Mouse (Mus musculus) lung, postnatal 0 days (tissue): Measurements from ENCODE around the gene Eif4a1. TPM values are rescaled to one million over a fixed set of nuclear protein-coding genes. Genes with fewer than 3 reads are reported as not detected.
"Not testable (repeated sequence)": the region's sequence is repeated elsewhere in the genome, so short reads cannot be mapped to it uniquely, and the experiment has no call there.

Experiments used
- ATAC-seq: fragments of 200-750 bp; cut with Nextera tagmentation; 2 replicates; pipeline ENCODE4 v1.8.0; 2017; ENCODE audit warnings: moderate library complexity
- DNase-seq: peaks from one replicate; pipeline ENCODE4 v3.0.0-alpha.2; 2016; ENCODE audit warnings: low spot score
- H3K27ac ChIP-seq: fragments of 300-500 bp; sonication (generic); 2 replicates; pipeline ENCODE4 v1.5.1; 2014; ENCODE audit warnings: antibody characterized with exemption, mild to moderate bottlenecking, low read length, mixed read lengths
- H3K27me3 ChIP-seq: fragments of 300-500 bp; sonication (generic); replicated peaks from 2 replicates; pipeline ENCODE4 v1.6.1; 2014; ENCODE audit warnings: low read length, mixed read lengths; ENCODE audit not compliant: insufficient read depth
- H3K36me3 ChIP-seq: fragments of 300-500 bp; sonication (generic); 2 replicates; pipeline ENCODE4 v1.6.1; 2014; ENCODE audit warnings: low read length, mixed read lengths; ENCODE audit not compliant: insufficient read depth
- H3K4me1 ChIP-seq: fragments of 300-500 bp; sonication (generic); 2 replicates; pipeline ENCODE4 v1.6.1; 2014; ENCODE audit warnings: antibody characterized with exemption, low read depth, low read length, mixed read lengths; ENCODE audit not compliant: insufficient read depth
- H3K4me2 ChIP-seq: fragments of 300-500 bp; sonication (generic); replicated peaks from 2 replicates; pipeline ENCODE4 v1.6.1; 2014; ENCODE audit warnings: low read depth, mild to moderate bottlenecking, low read length, moderate library complexity, mixed read lengths
- H3K4me3 ChIP-seq: fragments of 300-500 bp; sonication (generic); 2 replicates; pipeline ENCODE4 v1.5.1; 2014; ENCODE audit warnings: low read depth, low read length
- H3K9ac ChIP-seq: fragments of 300-500 bp; sonication (generic); replicated peaks from 2 replicates; pipeline ENCODE4 v1.6.1; 2014; ENCODE audit warnings: low read depth, mild to moderate bottlenecking
- H3K9me3 ChIP-seq: fragments of 300-500 bp; sonication (generic); 2 replicates; pipeline ENCODE4 v1.6.1; 2016; ENCODE audit warnings: low read length, mixed read lengths
- CTCF ChIP-seq: IDR thresholded peaks from 2 replicates; pipeline ENCODE4 v1.5.1; 2016; ENCODE audit warnings: antibody characterized with exemption, mild to moderate bottlenecking
- EP300 ChIP-seq: IDR thresholded peaks from 2 replicates; pipeline ENCODE4 v1.6.1; 2016; ENCODE audit warnings: antibody characterized with exemption, mild to moderate bottlenecking, control low read depth
- WGBS: fragments of 180-500 bp; shearing (Covaris S2); extraction: QIAGEN DNeasy Blood & Tissue Kit; methylation state at CpG from one replicate; pipeline ENCODE4 v1.1.7; 2014; 5-methylcytosine and 5-hydroxymethylcytosine counted together
- polyA plus RNA-seq: library from polyadenylated mRNA; unstranded; fragments of >200 nt; fragmentation: Nextera tagmentation; extraction: Ambion mirVana; gene quantifications from 2 replicates; pipeline ENCODE4 v1.2.1, GENCODE M21; 2015

Gene Eif4a1
- polyA plus RNA-seq, 1 experiment from 2014 or later = 286 TPM

DNA sequence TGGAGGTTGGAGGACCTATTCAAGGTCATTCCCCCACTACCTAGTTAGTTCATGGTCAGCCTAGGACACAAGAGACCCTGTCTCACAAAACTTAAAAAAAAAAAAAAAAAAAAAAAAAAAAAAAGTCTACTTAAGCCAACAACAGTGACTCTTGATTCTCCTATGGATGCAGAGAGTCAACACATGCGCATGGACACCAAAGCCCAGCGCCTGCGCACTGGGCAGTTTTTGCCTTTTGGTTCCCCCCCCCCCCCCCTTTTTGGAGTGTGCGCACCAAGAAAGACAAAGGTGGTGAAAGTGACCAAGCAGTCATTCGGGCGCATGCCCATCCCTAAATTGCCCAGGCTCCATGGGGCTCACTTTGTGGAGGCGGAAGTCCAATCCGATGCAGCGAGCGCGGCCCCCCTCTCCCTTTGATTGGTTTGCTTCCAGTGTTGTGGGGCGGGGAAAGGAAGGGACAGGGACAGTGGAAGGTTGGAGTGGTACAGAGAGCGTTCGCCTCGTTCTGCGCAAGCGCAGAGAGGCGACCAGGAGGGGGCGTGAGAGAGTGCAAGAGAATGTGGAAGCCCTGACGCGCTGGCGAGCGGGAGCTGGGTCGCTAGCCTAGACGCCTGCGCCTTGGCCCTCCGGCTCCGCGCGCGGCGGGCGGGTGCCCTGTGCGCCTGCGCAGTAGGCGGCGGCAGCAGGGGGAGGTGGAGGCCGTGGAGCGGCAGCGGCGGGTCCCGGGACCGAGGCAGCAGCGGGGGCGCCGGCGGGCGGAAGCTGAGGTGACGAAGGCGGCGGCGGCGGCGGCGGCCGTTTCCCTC is 39.7 kb downstream of the Eif4a1 start, which contains the start of gene Fxr2:
Gene Fxr2, plus strand, starts transcription at position 707 of the 806 bp plus-strand sequence.
- peak; percentile 90 for TF ChIP-seq CTCF
- no peak for TF ChIP-seq EP300
- peak within 1 kb of the TSS; percentile 77 for H3K4me3 ChIP-seq
- DNase-seq (peak; percentile 99), ATAC-seq (peak; percentile 96)
- H3K9me3 ChIP-seq = no peaks in the 10 kb centered on the region
- H3K27ac ChIP-seq = peak within 1 kb of the TSS; percentile 96
- H3K36me3 ChIP-seq = no peaks in the 10 kb centered on the region
- H3K4me2 ChIP-seq = peak within 1 kb of the TSS; percentile 85
- H3K9ac ChIP-seq = peak within 1 kb of the TSS; percentile 88
- WGBS = under 1% methylated on average over 22 of the region's 56 CpGs
- no peaks in the 10 kb centered on the region; the same call in 1 of the 2 replicates for H3K4me1 ChIP-seq
- H3K27me3 ChIP-seq = no peaks in the 10 kb centered on the region

DNA sequence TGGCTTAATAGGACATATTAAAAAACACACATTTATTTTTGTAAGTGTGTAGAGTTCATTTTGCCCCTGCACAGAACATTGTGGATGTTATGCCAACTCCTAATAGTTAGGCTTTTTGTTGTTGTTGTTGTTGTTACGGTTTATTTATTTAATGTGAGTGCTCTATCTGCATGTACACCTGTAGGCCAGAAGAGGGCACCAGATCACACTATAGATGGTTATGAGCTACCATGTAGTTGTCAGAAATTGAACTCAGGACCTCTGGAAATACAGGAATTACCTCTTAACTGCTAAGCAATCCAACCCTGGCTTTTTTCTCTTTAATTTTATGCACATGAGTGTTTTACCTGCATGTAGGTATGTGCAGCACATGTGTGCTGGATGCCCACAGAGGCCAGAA is 42.4 kb downstream of the Eif4a1 start:
- WGBS = 76% methylated on average over 1 of the region's 1 CpGs
- no peak overlapping the region for H3K9ac ChIP-seq
- H3K9me3 ChIP-seq = no peaks in the 10 kb centered on the region
- no peak overlapping the region for H3K27ac ChIP-seq
- H3K36me3 ChIP-seq = no peaks in the 10 kb centered on the region
- ATAC-seq (no peak), DNase-seq (peak; percentile 49)
- no peaks in the 10 kb centered on the region for H3K27me3 ChIP-seq
- no peak overlapping the region for H3K4me2 ChIP-seq
- H3K4me1 ChIP-seq = no peaks in the 10 kb centered on the region; the same call in 1 of the 2 replicates
- no peak overlapping the region for H3K4me3 ChIP-seq
- peak; percentile 67 for TF ChIP-seq CTCF
- no peak for TF ChIP-seq EP300

DNA sequence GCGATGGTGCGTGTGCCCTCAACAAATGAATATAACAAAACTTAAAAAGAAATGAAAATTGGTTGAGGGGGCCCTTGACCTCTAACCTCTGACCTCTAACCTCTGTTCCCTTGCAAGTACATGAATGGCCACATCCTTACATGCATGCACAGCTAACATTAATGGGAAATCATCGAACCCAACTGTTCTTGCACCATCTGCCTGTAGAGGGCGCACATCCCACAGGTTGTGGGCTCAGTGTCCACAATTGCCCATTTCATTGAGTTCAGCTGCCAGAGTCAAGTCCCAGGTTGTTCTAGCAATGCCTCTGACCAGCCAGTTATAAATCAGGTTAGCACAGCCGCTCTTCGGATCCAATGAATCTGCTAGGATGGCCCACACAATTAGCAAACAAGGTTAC is 43.9 kb downstream of the Eif4a1 start:
- TF ChIP-seq EP300 (no peak), CTCF (peak; percentile 98)
- Histone ChIP-seq H3K9ac (no peak overlapping the region), H3K9me3 (no peaks in the 10 kb centered on the region), H3K36me3 (no peaks in the 10 kb centered on the region), H3K4me2 (no peak overlapping the region), H3K4me3 (no peak overlapping the region), H3K27ac (no peak overlapping the region), H3K27me3 (no peaks in the 10 kb centered on the region), H3K4me1 (no peaks in the 10 kb centered on the region)
- ATAC-seq (no peak), DNase-seq (peak; percentile 83)
- WGBS = 34% methylated on average over 6 of the region's 6 CpGs

DNA sequence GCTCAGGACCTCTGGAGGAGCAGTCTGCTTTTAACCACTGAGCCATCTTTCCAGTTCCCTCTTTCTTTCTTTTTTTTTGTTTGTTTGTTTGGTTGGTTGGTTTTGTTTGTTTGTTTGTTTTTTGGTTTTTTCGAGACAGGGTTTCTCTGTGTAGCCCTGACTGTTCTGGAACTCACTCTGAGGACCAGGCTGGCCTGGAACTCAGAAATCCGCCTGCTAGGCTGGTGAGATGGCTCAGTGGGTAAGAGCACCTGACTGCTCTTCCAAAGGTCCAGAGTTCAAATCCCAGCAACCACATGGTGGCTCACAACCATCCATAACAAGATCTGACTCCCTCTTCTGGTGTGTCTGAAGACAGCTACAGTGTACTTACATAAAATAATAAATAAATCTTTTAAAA is 47.9 kb downstream of the Eif4a1 start:
- H3K36me3 ChIP-seq, DNase-seq, H3K9ac ChIP-seq, H3K4me1 ChIP-seq, H3K4me2 ChIP-seq, H3K9me3 ChIP-seq, H3K4me3 ChIP-seq, ATAC-seq, H3K27me3 ChIP-seq, H3K27ac ChIP-seq: not testable (repeated sequence)
- WGBS = 68% methylated on average over 2 of the region's 2 CpGs

DNA sequence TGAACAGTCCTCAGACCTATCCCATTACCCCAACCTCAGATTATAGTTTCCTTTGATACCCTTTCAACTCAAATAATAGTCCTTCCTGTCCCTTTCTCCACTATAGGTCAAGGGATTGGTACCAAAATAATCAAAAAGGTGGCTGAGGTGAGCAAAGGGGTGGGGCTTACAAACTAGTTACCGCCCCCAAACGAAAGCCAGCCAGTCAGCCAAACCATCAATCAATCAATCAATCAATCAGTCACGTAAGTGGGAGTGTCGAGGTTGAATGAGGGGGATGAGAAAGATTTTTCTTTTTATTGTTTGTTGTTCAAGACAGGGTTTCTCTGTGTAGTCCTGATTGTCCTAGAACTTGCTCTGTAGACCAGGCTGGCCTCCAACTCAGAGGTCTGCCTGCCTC is 49.2 kb downstream of the Eif4a1 start:
- Histone ChIP-seq H3K9me3 (no peaks in the 10 kb centered on the region), H3K4me2 (no peak overlapping the region), H3K4me1 (no peaks in the 10 kb centered on the region), H3K4me3 (no peak overlapping the region), H3K9ac (no peak overlapping the region), H3K36me3 (no peaks in the 10 kb centered on the region), H3K27ac (no peak overlapping the region), H3K27me3 (no peaks in the 10 kb centered on the region)
- TF ChIP-seq EP300 (no peak), CTCF (no peak)
- DNase-seq (no peak), ATAC-seq (no peak)
- 70% methylated on average over 4 of the region's 4 CpGs for WGBS

DNA sequence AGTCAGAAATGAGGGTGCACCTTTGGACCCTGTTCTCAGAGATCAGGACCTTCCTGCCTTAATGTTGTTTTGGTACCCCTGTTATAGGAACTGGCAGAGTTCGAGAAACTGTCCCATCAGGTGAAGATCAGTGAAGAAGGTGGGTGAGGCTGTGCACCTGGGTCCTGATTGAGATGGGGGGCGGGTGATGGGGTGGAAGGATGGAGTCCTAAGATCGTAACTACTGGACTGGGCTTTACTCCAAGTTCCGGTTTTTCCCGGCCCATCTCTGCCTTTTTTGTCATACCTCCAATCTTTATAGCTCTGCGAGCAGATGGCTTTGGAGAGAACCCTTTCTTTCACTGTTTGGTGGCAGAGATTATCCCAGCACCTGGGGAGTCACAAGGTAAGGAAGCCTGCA is 49.8 kb downstream of the Eif4a1 start:
- Histone ChIP-seq H3K9ac (peak overlapping the region; percentile 54), H3K27me3 (no peaks in the 10 kb centered on the region), H3K4me3 (peak overlapping the region; percentile 46), H3K36me3 (no peaks in the 10 kb centered on the region), H3K4me1 (no peaks in the 10 kb centered on the region), H3K9me3 (no peaks in the 10 kb centered on the region), H3K4me2 (peak overlapping the region; percentile 56), H3K27ac (peak overlapping the region; percentile 7; the same call in 1 of the 2 replicates)
- WGBS = 18% methylated on average over 4 of the region's 6 CpGs
- no peak for ATAC-seq
- no peak for DNase-seq
- TF ChIP-seq EP300 (no peak), CTCF (no peak)
